Mouse (Mus musculus) layer of hippocampus, adult 18-20 months (tissue): ENCODE data around the gene Coro2b. TPM values are rescaled to one million over a fixed set of nuclear protein-coding genes. Genes with fewer than 3 reads are reported as not detected.
A peak's percentile ranks its signal among the peaks of the same experiment; 100 is the strongest.

Experiments
- DNase-seq, 2 experiments: peaks; one replicate each; pipeline ENCODE4 v3.0.0; 2022; ENCODE audit warnings: low spot score in 2 of 2
- total RNA-seq, 2 experiments: library from RNA; stranded (reverse); gene quantifications; 2 replicates each; pipeline ENCODE4 v1.2.3; 2021

Gene Coro2b
- total RNA-seq, 2 experiments from 2014 or later: 214 to 231 TPM

GRCm38 (mm10) chr9:62401589-62401988, 135.3 kb downstream of the Coro2b start:
- DNase-seq: no peak

DNA sequence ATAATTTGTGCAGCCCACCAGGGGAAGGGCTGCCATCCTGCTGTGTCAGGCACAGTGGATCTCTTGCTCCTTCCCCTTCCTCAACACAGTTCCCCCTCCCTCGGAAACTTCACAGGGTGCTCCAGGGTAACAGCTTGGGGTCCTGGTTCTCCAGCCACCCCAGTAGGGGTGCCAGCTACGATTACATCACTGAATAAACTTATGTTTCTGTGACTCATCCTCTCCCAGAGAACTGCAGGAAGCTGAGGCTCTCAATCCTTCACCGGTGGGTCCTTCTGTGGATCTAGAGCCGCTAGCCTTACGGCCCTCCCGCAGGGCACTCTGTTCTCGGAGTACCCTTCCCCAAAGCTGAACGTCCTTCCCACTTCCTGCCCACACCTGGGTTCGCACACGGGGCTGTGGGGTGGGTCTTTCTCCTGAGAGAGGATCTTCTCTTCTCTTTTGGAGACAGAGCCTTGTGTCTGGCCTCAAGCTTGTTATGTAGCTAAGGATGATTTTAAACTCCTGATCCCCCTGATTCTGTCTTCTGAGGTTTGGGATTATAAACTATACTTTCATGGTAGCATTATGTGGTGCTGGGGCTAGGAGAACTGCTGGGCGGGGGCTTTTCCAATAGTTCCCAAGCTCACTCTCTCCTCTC, 136.2 kb downstream of the Coro2b start:
- DNase-seq: no peak

- no peak for DNase-seq
Measured at GRCm38 (mm10) chr9:62394163-62394562, 142.7 kb downstream of the Coro2b start.

- DNase-seq: no peak
Measured at GRCm38 (mm10) chr9:62393531-62393930, 143.3 kb downstream of the Coro2b start.

DNA sequence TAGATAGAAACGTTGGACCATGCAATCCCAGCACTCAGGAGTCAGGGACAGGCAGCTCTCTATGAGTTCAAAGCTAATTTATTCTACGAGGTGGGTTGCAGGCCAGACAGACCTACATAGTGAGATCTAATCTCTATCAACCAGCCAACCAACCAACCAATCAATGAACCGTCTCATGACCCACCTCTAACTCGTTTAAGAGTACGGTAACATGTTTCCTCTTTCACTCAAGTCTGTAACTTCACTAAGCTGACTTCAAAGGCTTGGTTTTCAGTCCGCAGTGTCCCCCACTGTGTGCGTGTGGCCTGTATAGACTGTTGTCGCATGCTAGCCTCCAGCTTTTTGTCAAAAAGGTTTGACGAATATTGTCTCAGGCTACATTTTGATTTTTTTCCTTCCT, 147.1 kb downstream of the Coro2b start:
- no peak for DNase-seq

DNA sequence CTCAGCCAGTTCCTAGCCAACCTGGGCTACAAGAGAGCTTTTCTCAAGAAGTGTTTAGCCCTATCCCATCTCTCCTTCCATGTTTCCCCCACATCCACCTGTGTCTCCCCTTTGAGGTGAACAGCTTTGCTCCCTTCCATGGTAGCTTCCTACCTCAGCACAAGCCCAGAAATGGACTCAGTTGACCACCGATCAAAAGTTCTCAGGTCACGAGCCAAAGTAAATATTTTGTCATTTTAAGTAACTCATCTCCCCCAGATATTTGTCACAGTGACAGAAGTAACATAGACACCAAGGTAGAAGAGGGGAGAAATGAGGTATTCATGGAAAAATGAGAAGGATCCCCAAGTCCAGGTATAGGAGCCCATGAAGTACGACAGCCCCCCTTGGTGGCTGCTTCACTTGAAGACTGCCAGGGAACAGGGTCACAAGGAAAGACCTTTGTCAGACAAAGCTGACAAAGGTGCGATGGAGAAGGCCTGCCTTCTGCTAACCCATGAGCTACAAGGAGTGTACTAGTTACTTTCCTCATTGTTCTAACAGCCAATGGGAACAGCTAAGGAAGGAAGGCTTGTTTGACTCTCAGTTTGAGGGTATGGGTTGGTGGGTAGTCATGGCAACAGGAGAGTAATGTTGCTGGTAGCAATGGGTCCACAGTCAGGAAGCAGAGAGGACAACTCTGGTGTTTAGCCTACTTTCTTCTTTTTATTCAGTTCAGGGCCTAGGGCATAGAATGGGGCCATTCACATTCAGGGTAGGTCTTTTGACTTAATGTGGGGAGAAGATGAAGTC, 150.9 kb downstream of the Coro2b start:
- DNase-seq: no peak

DNA sequence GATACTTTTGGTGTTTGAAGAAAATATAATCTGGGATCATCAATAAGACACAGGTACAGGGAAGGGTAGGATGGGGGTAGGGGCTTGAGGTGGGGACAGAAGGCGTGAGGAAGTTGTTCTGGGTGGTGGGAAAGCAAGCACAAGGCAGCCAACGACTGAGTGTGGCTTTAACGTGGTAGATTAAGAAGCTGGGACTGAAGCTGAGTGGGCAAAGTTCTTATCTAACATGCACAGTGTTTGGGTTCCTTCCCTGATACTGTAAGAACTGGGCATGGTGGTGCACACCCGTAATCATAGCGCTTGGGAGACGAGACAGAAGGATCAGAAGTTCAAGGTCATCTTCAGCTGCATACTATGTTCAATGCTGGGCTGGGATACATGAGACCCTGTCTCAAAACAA, 151.8 kb downstream of the Coro2b start:
- DNase-seq: no peak

- DNase-seq: no peak
Measured at GRCm38 (mm10) chr9:62382519-62383084, 154.2 kb downstream of the Coro2b start.

DNA sequence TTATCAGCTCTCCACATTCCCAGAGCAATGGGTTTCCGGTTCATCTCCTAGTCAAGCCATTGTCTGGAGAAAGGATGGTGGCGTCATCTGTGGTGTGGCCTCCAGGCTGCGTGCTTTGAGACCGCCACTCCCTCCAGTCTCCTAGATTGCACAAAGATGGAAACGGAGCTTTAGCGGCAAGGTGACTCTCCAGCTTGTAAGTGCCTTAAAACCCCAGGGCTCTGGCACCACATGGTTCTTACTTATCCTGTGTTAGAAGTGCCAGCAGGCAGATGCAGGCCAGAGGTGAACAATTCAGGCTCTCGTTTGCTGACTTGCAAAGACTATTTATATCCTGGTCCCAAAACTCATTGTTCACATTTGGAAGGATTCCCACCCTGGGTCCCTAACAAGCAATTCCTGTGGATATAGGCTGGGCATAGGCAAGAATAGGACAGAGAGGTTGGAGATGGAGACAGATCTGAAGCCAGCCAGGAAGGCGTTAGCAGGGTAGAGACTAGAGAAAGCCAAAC, 155.4 kb downstream of the Coro2b start:
- no peak for DNase-seq

- no peak for DNase-seq
Measured at GRCm38 (mm10) chr9:62380351-62380750, 156.5 kb downstream of the Coro2b start.

- DNase-seq: peak; percentile 62 to 82
Measured at GRCm38 (mm10) chr9:62377897-62378296, 158.9 kb downstream of the Coro2b start.

DNA sequence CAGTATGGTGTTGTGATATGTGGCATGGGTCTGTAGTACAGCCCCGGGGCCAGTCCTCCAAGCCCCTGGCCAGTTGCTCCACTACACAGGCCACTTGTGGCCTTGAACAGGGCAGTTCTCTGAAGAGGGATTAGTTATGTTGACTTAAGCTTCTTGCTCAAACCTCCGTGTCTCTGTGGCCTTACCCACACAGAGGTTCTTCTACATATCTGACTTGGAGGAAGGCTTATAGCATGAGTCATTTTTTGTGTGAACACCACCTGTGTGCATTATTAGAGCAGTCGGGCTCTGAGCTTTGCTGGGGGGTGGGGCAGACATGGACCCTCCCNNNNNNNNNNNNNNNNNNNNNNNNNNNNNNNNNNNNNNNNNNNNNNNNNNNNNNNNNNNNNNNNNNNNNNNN, 162.6 kb downstream of the Coro2b start:
- no peak for DNase-seq

DNA sequence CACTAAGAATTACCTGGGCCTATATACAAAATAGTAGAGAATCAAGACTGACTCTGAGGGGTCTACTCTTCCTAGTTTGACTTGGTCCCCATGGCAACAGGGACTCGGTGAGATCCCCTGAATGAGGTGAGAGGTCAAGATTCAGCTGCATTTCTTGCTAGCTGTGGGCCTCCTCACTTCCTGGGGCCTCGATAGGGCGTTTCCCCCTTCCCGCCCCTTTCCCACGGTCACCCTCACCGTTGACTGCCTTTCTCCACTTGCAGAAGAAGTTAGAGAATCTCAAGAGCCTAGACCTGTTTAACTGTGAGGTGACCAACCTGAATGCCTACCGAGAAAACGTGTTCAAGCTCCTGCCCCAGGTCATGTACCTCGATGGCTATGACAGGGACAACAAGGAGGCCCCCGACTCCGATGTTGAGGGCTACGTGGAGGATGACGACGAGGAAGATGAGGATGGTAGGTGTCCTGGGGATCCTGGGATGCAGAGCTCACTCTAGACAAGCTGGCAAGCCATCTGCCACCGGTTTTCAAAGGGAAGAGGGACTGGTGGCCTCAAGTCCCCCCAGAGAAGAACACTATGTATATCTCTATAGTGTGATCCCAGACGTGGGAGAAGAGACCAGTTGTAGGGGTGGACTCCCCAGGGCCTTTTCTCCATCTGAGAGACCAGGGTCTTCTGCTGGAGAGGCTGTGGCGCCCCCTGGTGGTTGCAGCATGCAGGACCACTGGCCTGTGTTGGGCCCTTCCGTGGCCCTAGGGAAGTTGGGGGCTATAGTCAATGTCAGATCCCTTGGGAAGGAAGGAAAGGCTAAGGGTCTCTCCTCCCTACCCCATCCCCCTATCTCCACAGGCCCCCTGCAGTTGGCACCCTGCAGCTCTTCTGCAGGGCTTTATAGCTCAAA, 163.4 kb downstream of the Coro2b start:
- peak in 1 of 2 experiments; percentile 75 for DNase-seq

DNA sequence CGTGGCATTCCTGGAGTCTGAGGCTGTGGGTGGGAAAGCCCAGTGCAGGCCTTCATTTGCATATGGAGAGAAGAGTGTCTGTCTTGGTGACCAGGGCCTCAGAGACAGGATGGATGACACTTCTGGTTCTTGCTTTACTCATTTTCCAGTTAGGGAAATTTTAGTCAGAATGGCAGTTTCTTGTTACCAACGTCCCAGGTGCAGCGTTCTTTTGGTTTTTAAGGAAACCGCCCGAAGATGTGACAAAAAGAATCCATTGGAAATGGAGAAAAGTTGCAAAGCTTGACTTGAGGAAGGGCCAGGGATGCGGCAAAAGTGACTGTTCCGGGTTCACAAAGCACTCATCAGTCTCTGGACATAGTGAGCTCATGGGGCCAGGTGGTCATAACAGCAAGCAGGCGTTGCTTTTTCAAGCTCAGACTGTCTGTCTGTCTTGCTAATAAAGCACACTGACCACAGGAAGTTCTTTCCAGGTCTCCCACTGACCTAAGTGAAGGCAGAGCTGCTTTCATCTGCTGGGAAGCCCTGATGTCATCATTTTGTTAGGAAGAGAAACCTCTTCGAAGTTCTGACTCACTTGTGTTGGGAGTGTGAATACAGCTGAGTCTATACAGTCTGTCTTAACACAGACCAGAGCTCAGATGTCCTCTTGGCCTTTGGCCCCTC, 164.2 kb downstream of the Coro2b start:
- no peak for DNase-seq

- DNase-seq: no peak
Measured at GRCm38 (mm10) chr9:62371745-62372555, 164.9 kb downstream of the Coro2b start.

GRCm38 (mm10) chr9:62370648-62371280, 166.1 kb downstream of the Coro2b start:
- DNase-seq: no peak

- DNase-seq: no peak
Measured at GRCm38 (mm10) chr9:62370186-62370585, 166.7 kb downstream of the Coro2b start.
